Mouse (Mus musculus) embryonic fibroblast, embryonic 13.5 days (primary cell): ENCODE results near the gene Rac2. TPM values are rescaled to one million over a fixed set of nuclear protein-coding genes. Genes with fewer than 3 reads are reported as not detected.

Source experiments
- H3K27ac ChIP-seq: 2 replicates; pipeline ENCODE4 v1.5.1; 2012; ENCODE audit warnings: low read length, control low read depth, inconsistent platforms; ENCODE audit not compliant: insufficient read depth
- H3K4me1 ChIP-seq: 2 replicates; pipeline ENCODE4 v1.6.1; 2011; ENCODE audit warnings: low read length; ENCODE audit not compliant: control insufficient read depth, insufficient read depth
- H3K4me3 ChIP-seq: 2 replicates; pipeline ENCODE4 v1.5.1; 2011; ENCODE audit warnings: mild to moderate bottlenecking, control low read depth, low read length; ENCODE audit not compliant: insufficient read depth
- CTCF ChIP-seq: IDR thresholded peaks from 2 replicates; pipeline ENCODE4 v1.5.1; 2011; ENCODE audit warnings: mild to moderate bottlenecking, control low read depth, low read length, moderate library complexity, borderline replicate concordance; ENCODE audit not compliant: insufficient read depth
- POLR2A ChIP-seq: IDR thresholded peaks from 2 replicates; pipeline ENCODE4 v1.6.1; 2011; ENCODE audit warnings: low read depth, mild to moderate bottlenecking, control low read depth, low read length, moderate library complexity
- polyA plus RNA-seq: library from polyadenylated mRNA; stranded (reverse); fragments of >200 nt; gene quantifications from 2 replicates; pipeline ENCODE4 v1.2.4, GENCODE M21; 2011; ENCODE audit warnings: low read depth; ENCODE audit not compliant: missing spikeins, insufficient read length

Gene Rac2
- polyA plus RNA-seq, 1 experiment, result 2.2 TPM

GRCm38 (mm10) chr15:78599529-78600193, 27.1 kb upstream of the Rac2 start:
- Histone ChIP-seq H3K4me1 (no peaks in the 10 kb centered on the region), H3K4me3 (no peak overlapping the region)
- TF ChIP-seq CTCF (no peak), POLR2A (no peak)

GRCm38 (mm10) chr15:78599124-78599523, 26.5 kb upstream of the Rac2 start:
- Histone ChIP-seq H3K4me3 (no peak overlapping the region), H3K27ac (no peak overlapping the region), H3K4me1 (no peaks in the 10 kb centered on the region)
- TF ChIP-seq CTCF (no peak), POLR2A (no peak)

More at GRCm38 (mm10) chr15:78599529-78600193, 27.1 kb upstream of the Rac2 start:
- no peak overlapping the region for H3K27ac ChIP-seq

- Histone ChIP-seq H3K27ac (no peak overlapping the region), H3K4me1 (no peaks in the 10 kb centered on the region), H3K4me3 (no peak overlapping the region)
- no peak for TF ChIP-seq CTCF
- no peak for TF ChIP-seq POLR2A
Observed at GRCm38 (mm10) chr15:78597729-78598128, 25.1 kb upstream of the Rac2 start.

- no peaks in the 10 kb centered on the region for H3K4me1 ChIP-seq
- TF ChIP-seq POLR2A (no peak), CTCF (no peak)
- no peak within 1 kb of the TSS for H3K27ac ChIP-seq
- no peak within 1 kb of the TSS for H3K4me3 ChIP-seq
Observed at GRCm38 (mm10) chr15:78596914-78597313, 24.3 kb upstream of the Rac2 start, which contains the start of gene Cyth4. Cyth4 (plus strand) TSS chr15:78597047.

GRCm38 (mm10) chr15:78596504-78596903, 23.9 kb upstream of the Rac2 start:
- Histone ChIP-seq H3K27ac (no peak overlapping the region), H3K4me1 (no peaks in the 10 kb centered on the region), H3K4me3 (no peak overlapping the region)
- TF ChIP-seq POLR2A (no peak), CTCF (no peak)

- no peak overlapping the region for H3K4me3 ChIP-seq
- no peak for TF ChIP-seq POLR2A
- TF ChIP-seq CTCF, result no peak
- H3K27ac ChIP-seq, result no peak overlapping the region
- H3K4me1 ChIP-seq, result no peaks in the 10 kb centered on the region
Observed at GRCm38 (mm10) chr15:78595468-78595867, 22.9 kb upstream of the Rac2 start.

- H3K4me1 ChIP-seq, result no peaks in the 10 kb centered on the region
- no peak for TF ChIP-seq POLR2A
- TF ChIP-seq CTCF, result no peak
- H3K27ac ChIP-seq, result no peak overlapping the region
- H3K4me3 ChIP-seq, result no peak overlapping the region
Observed at GRCm38 (mm10) chr15:78594831-78595230, 22.2 kb upstream of the Rac2 start.

GRCm38 (mm10) chr15:78593896-78594425, 21.4 kb upstream of the Rac2 start:
- H3K27ac ChIP-seq, result no peak overlapping the region
- TF ChIP-seq POLR2A (no peak), CTCF (no peak)
- H3K4me1 ChIP-seq, result no peaks in the 10 kb centered on the region
- H3K4me3 ChIP-seq, result no peak overlapping the region

- Histone ChIP-seq H3K4me3 (no peak overlapping the region), H3K4me1 (no peaks in the 10 kb centered on the region), H3K27ac (no peak overlapping the region)
- TF ChIP-seq CTCF (no peak), POLR2A (no peak)
Observed at GRCm38 (mm10) chr15:78592452-78592968, 19.9 kb upstream of the Rac2 start.

GRCm38 (mm10) chr15:78591680-78592451, 19.3 kb upstream of the Rac2 start:
- Histone ChIP-seq H3K4me1 (no peaks in the 10 kb centered on the region), H3K27ac (no peak overlapping the region), H3K4me3 (no peak overlapping the region)
- no peak for TF ChIP-seq CTCF
- no peak for TF ChIP-seq POLR2A
